Mouse (Mus musculus) small intestine, adult 2 months (tissue): ENCODE measurements around the gene Gnat2.

Source experiments
- CTCF ChIP-seq: fragments of 200-500 bp; IDR thresholded peaks from 2 replicates; pipeline ENCODE4 v1.5.1; 2012; ENCODE audit warnings: low read depth, mild to moderate bottlenecking, control low read depth, inconsistent platforms, low read length, moderate library complexity, mixed read lengths; ENCODE audit not compliant: insufficient replicate concordance, insufficient read length; ENCODE audit errors: extremely low read depth
- POLR2A ChIP-seq: fragments of 200-500 bp; IDR thresholded peaks from 2 replicates; pipeline ENCODE4 v1.6.1; 2012; ENCODE audit warnings: low read depth, mild to moderate bottlenecking, control low read depth, inconsistent platforms, low read length, moderate library complexity

DNA sequence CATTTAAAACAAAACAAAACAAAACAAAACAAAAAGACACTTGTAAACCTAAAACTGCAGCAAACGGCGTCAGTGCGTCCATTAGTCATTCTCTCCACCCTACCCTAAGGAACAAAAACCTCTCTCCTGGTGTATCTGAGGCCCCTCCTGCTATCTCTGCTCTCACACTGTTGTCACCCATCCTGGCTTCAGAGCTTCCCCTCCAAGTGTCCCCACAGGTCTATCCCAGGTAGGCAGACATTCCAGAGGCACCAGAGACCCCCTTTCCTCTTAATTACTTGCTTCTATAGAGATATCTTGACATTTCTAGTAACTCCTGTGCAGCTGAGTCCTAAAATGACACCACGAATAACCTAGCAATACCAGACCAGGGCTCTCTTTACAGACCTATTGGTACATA, 36.8 kb downstream of the Gnat2 start:
- TF ChIP-seq CTCF (no peak), POLR2A (no peak)
